Mouse (Mus musculus) urinary bladder, postnatal 25 days (tissue): ENCODE results near the gene Gm10337.
A peak's percentile ranks its signal among the peaks of the same experiment; 100 is the strongest.

ENCODE experiments used
- DNase-seq: peaks from one replicate; pipeline ENCODE4 v3.0.0; 2022; ENCODE audit warnings: low spot score

Gene Gm10337

DNA sequence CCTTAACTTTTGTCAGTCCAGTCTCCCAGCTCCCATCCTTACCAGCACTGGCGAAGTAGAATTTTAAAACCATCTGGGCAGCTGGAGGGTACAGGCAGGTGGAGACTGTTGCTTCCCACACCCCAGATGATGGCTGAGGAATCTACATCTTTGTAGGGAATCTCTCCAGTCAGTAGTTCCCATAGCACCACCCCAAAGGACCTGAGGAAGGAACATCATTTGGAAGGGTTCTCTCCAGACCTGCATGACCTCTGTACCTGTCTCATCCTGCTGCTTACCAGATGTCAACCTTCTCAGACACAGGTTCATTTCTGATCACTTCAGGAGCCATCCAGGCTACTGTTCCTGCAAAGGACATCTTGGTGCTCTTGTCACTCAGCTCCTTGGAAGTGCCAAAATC is at the start of gene Gm10337:
TSS of gene Gm10337 (plus strand) at position 276 of the 400 bp plus-strand sequence.
- no peak for DNase-seq

DNA sequence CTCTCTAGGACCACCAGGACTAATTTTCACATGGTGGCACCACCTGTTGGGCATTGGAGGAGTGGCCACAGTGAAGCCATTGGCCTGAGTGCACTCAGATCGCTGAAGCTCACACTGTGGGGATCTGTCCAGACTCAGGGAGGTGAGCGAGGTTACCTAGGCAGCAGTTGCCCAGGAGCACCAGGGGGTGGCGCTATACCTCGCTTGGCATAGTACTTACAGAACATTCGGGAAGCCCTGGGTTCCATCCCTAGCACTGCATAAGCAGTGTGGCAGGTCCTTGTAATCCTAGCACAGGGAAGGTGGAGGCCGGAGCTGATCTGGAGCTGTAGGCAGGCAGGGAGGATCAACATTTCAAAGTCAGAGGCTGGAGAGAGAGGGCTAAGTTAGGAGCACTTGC is 47.5 kb upstream of the Gm10337 start:
- no peak for DNase-seq

DNA sequence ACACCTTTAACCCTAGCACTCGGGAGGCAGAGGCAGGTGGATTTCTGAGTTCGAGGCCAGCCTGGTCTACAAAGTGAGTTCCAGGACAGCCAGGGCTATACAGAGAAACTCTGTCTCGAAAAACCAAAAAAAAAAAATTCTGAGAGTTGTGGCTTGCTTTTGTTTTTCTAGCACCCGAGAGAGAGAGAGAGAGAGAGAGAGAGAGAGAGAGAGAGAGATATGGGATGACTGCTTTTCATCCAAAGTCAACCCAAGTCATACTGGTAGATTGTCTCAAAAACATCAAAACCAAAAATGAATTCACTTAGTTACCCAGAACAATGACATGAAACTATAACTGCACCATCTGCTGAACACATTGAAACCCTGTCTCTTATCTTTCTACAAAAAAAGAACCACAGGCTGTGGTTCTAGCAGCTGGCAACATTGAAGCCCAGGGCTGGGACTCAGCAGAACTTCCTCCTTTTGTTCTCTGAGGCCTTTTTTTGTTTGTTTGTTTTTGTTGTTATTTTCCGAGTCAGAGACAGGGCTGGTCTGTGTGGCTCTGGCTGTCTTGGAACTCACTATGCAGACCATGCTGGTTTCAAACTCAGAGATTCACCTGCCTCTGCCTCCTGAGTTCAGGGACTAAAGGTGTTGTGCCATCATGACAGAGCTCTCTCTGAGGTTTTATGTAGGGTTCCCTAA is 45.3 kb upstream of the Gm10337 start:
- DNase-seq, result no peak

DNA sequence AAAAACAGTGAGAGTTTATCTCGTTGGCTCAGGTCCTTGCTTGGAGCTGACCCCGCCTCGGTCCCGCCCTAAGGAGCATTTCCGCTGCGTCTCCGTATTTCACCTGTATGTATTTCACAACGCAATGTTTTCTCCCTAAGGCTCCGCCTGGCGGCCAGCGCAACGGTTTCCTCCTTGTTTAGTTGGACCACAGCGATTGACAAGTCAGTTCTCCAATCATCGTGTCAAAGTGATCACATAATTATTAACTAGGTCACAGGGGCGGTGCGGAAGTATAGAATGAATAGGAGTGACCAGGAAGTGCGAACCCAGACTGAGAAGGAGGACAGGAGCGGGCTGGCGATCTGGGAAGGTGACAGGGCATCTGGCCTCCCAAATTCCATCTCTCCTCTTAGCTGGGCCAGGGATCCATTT is 44.6 kb upstream of the Gm10337 start, which contains the start of gene Prr13:
TSS of gene Prr13 (plus strand) at position 125 of the 414 bp plus-strand sequence.
- peak; percentile 79 for DNase-seq

DNA sequence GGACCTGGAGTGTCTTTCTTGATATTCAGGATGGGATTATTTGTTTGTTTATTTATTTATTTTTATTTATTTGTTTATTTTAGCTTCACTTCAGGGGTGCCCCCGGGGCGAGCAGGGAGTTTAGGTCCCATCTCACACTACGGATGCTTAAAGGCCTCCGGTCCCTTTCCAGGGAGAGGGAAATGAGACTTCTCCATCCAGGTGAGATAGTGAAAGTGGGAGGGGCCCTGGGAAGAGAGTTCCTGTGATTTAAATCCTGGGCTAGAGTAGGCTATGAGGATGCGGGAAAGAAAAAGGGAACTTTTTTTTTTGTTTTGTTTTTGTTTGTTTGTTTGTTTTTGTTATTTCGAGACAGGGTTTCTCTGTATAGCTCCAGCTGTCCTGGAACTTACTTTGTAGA is 44.1 kb upstream of the Gm10337 start:
- DNase-seq, result no peak

DNA sequence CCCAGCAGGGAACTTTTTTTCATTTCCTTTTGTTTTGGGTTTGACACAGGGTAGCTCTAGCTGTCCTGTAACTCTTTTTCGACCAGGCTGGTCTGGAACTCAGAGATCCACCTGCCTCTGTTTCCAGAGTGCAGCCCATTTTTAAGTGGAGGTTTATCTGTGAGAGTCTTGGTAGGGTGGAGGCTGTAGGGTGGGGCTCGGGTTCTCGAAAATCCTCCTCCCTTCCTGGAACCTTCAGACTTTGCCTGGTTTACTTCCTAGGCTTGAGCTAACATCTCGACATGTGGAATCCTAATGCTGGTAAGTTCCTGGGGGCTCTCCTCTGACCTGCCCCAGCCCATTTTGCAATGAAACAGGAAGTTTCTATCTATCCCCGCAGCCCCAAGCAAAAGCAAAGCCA is 43.7 kb upstream of the Gm10337 start:
- DNase-seq, result no peak

DNA sequence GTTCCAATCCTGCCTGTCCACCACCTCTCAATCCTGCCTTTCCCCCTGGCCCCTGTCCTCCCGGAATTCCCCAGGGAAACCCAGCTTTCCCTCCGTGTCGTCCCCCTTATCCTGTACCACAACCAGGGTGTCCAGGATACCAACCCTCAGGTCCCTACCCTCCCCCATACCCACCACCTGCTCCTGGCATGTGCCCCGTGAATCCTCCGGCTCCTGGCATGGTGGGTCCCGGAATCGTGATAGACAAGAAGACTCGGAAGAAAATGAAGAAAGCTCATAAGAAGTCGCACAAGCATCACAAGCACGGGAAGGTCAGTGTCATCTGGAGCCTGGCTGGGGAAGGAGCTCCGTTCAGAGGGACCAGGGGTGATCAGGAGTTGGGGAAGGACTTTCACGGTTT is 43.1 kb upstream of the Gm10337 start:
- no peak for DNase-seq

DNA sequence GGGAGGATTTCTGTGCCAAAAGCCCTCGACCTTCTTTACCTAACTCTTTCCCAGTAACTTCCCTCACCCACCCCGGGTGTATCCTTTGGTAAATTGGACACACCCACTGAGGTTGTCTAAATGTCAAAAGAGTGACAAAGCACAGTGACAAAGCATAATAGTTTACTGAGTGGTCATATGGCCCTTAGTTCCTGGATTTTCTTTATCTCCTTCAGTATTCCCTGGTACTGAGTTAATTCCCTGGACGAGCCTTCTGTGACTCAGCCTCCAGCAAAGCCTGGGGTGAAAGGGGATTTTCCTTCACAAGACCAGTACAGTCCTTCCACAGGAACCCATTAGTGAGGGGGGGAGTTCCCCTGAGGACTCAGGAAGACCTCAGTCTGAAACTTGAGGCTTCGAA is 42.6 kb upstream of the Gm10337 start:
- DNase-seq, result no peak

DNA sequence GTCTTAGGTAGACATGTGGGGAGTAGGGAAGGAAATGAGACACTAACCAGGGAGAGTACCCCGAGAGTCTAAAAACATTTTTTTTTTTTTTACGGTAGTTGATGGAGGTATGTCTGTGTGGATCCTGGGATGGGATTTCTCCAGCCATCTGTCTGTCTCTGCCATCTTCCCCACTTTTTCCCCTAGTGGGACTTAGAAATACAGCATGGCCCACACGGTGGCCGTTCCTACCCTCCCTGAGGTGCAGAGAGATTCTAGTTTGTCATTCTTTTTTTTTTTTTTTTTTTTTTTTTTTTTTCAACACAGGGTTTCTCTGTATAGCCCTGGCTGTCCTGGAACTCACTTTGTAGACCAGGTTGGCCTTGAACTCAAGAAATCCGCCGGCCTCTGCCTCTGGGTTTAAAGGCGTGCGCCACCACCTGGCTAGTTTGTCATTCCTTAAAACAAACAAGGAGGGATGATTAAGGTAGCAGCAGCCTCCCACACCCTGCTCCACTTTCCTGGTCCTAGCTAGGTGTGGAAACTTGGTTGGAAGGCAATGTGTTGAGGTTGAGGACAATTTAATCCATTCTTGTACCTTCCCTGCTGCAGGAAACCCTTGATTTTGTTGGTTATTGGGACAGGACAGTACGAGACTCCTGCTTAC is 42.0 kb upstream of the Gm10337 start:
- no peak for DNase-seq

DNA sequence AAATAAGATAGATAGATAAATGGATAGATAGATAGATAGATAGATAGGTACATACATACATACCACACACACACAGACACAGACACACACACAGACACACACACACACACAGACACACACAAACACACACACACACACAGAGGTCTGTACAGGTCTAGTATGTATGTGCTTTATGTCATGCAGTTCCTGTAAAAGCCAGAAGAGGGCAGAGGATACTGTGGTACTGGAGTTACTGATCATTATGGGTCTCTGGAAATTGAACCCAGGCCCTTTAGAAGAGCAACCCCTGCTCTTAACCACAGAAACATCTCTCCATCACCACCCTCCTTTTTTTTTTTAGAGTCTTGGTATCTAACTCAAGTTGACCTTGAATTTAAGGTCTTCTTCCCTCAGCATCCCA is 39.9 kb upstream of the Gm10337 start:
- DNase-seq, result no peak

DNA sequence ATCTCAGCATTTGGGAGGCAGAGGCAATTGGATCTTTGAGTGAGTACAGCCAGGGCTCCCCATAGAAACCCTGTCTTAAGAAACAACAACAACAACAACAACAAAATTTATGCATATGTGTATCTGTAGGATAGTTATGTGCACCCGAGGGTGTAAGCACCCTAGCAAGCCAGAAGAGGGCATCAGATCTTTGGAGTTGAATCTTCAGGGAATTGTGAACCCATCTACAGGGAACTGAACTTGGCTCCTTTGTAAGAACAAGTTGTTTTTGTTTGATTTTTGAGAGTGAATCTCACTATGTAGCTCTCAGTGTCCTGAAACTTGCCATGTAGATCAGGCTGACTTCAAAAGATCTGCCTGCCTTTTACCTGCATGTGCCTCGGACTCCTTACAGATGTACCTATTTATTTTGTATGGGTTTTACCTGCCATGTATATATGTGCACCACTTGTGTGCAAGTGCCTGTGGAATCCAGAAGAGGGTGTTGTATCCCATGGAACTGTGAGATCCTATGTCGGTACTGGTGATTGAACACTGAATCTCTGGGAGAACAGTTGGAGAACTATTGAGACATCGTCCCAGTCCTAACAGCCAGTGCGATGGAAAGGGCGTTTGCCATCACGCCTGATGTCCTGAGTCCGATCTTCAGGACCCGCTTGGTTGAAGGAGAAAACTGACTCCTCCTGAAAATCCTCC is 34.7 kb upstream of the Gm10337 start:
- no peak for DNase-seq

DNA sequence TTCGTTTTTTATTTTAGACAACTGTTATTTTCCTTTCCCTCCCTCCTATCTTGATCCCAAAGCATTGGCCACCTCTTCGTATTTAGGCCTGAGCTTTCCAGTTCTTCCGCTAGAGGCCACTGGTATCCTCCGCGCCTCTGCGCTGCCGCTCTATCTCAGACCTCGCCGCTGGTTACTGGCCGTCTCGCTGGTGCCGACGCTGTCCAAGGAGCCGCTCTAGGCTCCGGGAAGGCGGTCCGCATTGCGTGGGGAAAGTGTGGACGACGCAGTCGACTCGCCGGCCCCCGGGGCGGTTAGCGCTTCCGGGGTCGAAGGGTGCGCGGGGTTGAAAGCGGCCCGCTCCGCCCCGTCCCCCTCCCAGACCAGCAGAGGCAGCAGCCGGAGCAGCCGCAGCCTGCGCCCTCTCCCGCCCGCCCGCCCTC is 33.3 kb upstream of the Gm10337 start, which contains the start of gene Pcbp2:
TSS of gene Pcbp2 (plus strand) at position 357 of the 422 bp plus-strand sequence.
- DNase-seq, result peak; percentile 89

DNA sequence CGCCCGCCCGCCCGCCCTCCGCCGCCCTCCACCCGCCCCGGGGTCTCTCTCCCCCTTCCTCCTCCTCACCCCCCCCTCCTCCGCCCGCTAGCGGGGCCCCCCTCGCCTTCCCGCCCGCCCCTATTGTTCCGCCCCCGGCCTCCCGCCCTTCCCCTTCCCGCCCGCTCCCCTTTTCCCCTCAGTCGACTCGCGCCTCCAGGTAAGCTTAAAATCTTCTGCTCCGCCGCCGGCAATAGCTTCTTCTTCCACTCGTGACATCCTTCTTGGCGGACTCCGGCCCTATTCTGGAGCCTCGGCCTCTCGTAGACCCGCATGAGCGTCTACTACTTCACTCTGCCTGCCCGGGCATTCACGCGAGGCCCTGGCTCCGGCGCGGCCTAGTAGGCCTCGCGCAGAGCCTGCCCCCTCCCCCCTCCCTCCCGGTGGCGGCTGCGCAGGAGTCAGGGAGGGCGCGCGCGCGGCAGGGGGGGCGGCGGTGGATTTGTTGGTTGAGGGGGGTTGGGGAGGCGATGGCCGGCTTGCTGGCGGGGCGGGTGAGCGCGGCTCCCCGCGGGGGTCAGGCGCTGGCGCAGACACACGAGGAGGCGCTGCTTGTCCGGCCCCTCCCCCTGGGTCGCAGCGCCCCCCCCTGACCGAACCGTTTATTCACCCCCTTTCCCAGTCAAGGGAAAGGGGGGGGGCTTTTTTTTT is 32.8 kb upstream of the Gm10337 start:
- DNase-seq, result peak; percentile 63

DNA sequence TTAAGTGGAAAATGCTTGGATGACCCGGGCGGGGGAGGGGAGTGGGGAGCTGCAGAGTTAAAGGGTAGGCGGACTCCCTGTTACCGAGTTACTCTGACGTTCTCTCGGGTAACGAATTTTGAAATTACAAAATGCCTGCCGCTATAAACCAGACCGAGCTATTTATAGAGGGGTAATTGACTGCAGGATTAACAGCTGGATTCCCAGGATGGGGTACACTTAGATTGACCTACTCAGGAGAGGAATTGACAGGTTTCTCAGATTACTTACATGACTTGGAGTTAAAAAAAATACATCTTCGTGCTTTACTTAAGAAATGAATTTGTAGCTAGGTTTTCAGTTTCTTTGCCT is 32.3 kb upstream of the Gm10337 start:
- no peak for DNase-seq

DNA sequence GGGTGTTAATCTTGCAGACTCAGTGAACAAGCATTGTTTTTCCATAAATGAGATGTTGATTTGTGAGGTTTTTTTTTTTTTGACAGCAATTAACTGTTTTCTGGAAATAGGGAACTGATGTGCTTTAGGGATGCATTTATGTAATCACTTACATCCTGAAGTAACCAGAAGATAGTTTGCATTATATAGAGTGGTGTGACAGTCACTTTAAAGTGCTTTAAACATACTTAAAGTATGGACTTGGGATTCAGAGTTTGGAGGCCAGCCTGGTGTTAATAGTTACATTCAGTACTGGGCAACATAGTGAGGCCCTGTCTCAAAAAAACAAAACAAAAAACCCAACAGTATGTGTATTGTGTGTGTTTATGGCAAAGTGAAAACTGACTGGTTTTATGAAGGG is 31.8 kb upstream of the Gm10337 start:
- no peak for DNase-seq

DNA sequence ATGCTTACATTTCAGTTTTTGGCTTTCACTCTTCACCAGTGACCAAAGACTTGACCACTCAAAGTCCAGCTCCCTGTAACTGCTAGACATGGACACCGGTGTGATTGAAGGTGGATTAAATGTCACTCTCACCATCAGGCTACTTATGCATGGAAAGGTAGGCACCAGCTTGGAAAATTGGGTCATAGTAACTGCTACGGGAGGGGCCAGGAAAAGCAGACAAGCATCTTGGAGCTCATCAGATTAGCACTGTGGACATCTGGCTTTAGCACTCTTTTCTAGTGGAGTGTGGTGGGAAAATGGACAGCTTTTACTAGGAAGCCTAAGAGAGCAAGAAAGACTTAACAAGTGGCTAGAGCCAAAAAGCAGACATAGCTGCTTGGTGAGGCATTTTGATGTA is 30.3 kb upstream of the Gm10337 start:
- no peak for DNase-seq

DNA sequence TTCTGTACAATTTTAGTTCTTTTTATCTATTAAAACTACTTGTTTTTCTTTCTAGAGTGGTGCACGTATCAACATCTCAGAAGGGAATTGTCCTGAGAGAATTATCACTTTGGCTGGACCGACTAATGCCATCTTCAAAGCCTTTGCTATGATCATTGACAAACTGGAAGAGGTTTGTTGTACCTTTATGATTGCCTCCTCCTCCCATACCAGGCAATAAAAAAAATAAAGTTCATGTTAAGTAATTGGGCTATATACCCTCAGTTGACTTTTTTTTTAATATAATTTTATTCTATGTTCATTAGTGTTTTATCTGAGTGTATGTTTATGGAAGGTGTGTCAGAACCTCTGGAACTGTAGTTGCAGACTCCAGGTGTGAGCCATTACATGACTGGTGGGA is 29.0 kb upstream of the Gm10337 start:
- no peak for DNase-seq

DNA sequence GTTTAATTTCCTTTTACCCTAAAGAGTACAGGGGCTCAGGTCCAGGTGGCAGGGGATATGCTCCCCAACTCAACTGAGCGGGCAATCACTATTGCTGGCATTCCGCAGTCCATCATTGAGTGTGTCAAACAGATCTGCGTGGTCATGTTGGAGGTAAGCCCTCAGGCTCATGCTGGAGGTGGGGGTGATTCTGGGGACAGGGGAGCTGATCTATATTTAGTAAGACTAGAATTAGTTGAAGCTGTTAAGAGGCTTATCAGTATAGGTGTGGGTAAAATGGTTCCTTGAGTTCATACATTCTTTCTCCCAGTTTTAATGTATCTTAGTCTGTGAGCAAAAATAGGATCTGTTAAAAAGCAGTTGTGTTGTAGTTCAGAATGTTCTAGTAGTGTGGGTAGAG is 20.4 kb upstream of the Gm10337 start:
- DNase-seq, result no peak

DNA sequence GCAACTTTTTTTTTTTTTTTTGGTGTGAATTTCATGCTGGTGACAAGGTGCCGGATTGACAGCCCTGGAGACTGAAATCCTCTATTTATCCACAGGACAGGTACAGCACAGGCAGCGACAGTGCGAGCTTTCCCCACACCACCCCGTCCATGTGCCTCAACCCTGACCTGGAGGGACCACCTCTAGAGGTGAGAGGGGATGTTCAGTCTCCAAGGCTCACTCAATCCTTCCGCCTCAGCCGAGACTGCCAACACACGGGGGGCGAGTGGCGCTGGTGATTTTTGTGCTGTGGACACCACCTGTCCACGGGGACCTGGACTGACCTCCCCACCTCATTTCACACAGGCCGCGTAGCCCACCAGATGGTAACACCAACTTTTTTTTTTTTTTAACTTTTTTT is 17.7 kb upstream of the Gm10337 start:
- DNase-seq, result no peak

DNA sequence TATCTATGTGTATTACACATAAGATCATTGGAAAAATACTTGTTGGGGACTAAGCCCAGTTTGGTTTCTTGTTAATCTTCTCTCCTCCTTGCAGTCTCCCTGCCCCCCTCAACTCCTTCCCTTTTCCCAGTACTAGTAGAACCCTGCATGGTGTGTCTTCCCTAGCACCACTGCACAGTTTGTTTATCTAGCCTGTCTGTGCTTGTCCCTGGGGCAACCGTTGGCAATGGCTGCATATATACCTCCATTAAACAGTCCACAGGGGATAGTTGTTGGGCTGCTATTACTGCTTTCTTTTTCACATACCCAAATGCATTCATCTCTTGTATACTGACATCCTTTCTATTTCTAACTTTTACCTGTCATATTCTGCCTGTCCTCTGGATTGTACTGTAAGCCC is 15.9 kb upstream of the Gm10337 start:
- DNase-seq, result no peak

DNA sequence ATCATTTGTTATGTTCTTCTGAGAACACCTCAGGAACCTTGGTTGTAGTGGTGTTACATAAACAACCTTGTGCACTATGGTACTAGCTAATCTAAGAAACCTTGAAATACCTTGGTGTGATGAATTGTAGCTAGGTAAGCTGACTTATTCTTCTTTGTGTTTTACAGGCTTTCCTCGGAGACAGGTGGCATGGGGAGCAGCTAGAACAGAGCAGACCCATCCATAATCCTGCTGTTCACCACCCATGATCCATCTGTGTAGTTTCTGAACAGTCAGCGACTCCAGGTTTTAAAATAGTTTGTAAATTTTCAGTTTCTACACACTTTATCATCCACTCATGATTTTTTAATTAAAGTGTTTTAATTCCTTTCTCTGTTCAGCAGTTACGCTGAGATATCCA is 5.2 kb upstream of the Gm10337 start:
- DNase-seq, result no peak

DNA sequence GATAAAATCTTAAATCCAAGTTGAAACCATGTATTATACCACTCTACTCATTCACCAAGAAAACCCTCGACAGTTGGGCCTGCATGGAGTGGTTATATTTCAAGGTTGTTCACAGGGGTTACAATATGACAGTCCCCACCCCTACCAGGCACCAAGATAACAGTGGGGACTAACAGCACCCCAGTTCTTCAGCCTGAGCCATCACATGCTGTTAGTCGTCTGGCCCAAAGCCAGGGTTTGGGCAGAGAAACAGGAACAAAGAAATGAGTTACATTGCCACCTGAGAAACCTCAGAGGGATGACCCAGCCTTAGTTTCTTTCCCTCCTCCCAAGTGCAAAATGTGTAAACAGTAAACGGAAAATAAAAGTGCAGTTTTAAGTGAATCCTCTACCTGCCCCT is 4.2 kb upstream of the Gm10337 start:
- DNase-seq, result no peak

DNA sequence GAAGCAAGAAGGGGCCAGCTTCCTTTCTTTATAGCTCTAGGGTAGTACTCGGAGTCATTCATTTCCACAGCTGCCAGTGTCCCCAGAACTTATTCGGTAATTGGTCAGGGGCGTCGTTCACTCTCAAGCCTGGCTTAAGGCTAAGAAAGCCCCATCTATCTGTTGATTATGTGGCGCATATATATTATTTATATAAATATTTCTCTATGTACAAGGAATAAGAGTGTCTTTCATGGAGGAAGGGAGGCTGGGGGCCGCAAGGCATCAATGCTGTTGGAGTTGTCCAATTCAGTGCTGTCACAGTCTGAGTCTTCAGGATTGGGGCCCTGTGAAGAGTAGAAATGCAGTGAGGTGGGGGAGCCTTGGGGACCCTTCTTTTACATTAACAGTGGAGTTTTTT is 3.7 kb upstream of the Gm10337 start:
- no peak for DNase-seq
